Comparison of ENCODE assay signal across 8 mouse cellular contexts in genomic region chr2:26482824-26483223, GRCm38 (mm10). TPM values are rescaled to one million over a fixed set of nuclear protein-coding genes. Genes with fewer than 3 reads are reported as not detected.
DNase-seq lines count a peak whose midpoint lies in the region; ATAC-seq lines count a peak whose summit lies in the region.

No protein-coding gene starts in this region.

- H3K9ac ChIP-seq in heart, embryonic 16.5 days (ENCODE audit: low read length) = no peak overlapping the region
- H3K9ac ChIP-seq in hindbrain, embryonic 16.5 days (ENCODE audit: low read depth, low read length) = peak overlapping the region; percentile 28; the same call in 1 of the 2 replicates
- H3K9ac ChIP-seq in midbrain, embryonic 14.5 days (replicated peaks; ENCODE audit: low read length) = no peak overlapping the region

- H3K4me3 ChIP-seq in heart, embryonic 16.5 days (ENCODE audit: low read length) = no peak overlapping the region
- no peak overlapping the region for H3K4me3 ChIP-seq in brown adipose tissue, adult 24 weeks (ENCODE audit: insufficient read depth, low read depth, low read length)
- no peak overlapping the region for H3K4me3 ChIP-seq in hindbrain, embryonic 16.5 days (ENCODE audit: low read length)
- H3K4me3 ChIP-seq in midbrain, embryonic 14.5 days (replicated peaks; ENCODE audit: low read depth, low read length) = no peak overlapping the region

- DNase-seq in heart, adult 9 months (ENCODE audit: low spot score in 2 of 2) = no peak
- DNase-seq in midbrain, embryonic 14.5 days = no peak
- no peak for DNase-seq in frontal cortex, postnatal 14 days (ENCODE audit: low spot score in 2 of 2)
- no peak for DNase-seq in layer of hippocampus, adult 11-12 months (ENCODE audit: low spot score)

- H3K4me1 ChIP-seq in heart, embryonic 16.5 days (ENCODE audit: control insufficient read depth, insufficient read depth, low read length) = peaks cover 23% of the 10 kb centered on the region
- peaks cover 34% of the 10 kb centered on the region for H3K4me1 ChIP-seq in brown adipose tissue, adult 24 weeks (ENCODE audit: control insufficient read depth, insufficient read depth, insufficient read length, low read length)
- peaks cover 59% of the 10 kb centered on the region for H3K4me1 ChIP-seq in hindbrain, embryonic 16.5 days (ENCODE audit: control insufficient read depth, insufficient read depth, low read depth, low read length)
- peaks cover 60% of the 10 kb centered on the region for H3K4me1 ChIP-seq in midbrain, embryonic 14.5 days (ENCODE audit: control insufficient read depth, insufficient read depth, low read length)

- H3K9me3 ChIP-seq in heart, embryonic 16.5 days (replicated peaks; ENCODE audit: control insufficient read depth, low read length) = no peaks in the 10 kb centered on the region
- H3K9me3 ChIP-seq in hindbrain, embryonic 16.5 days (ENCODE audit: control insufficient read depth, low read length) = no peaks in the 10 kb centered on the region
- no peaks in the 10 kb centered on the region for H3K9me3 ChIP-seq in midbrain, embryonic 14.5 days (ENCODE audit: control insufficient read depth, low read length)

- 87% methylated on average over 3 of the region's 3 CpGs for WGBS in heart, embryonic 16.5 days
- 93% methylated on average over 3 of the region's 3 CpGs for WGBS in hindbrain, embryonic 16.5 days
- WGBS in midbrain, embryonic 14.5 days = 99% methylated on average over 3 of the region's 3 CpGs

- H3K36me3 ChIP-seq in heart, embryonic 16.5 days (ENCODE audit: control insufficient read depth, insufficient read depth) = peaks cover 27% of the 10 kb centered on the region
- H3K36me3 ChIP-seq in hindbrain, embryonic 16.5 days (ENCODE audit: control insufficient read depth, insufficient read depth, low read length) = 0 out of 2 replicates have a peak, but pooled peaks cover 2% of the 10 kb centered on the region
- H3K36me3 ChIP-seq in midbrain, embryonic 14.5 days (ENCODE audit: control insufficient read depth, insufficient read depth, low read length) = peaks cover 50% of the 10 kb centered on the region

- H3K27me3 ChIP-seq in heart, embryonic 16.5 days (ENCODE audit: control insufficient read depth, insufficient read depth, low read length) = no peaks in the 10 kb centered on the region
- no peaks in the 10 kb centered on the region for H3K27me3 ChIP-seq in hindbrain, embryonic 16.5 days (replicated peaks; ENCODE audit: control insufficient read depth, insufficient read depth, low read length)
- H3K27me3 ChIP-seq in midbrain, embryonic 14.5 days (ENCODE audit: control insufficient read depth, insufficient read depth, low read length) = no peaks in the 10 kb centered on the region

- H3K4me2 ChIP-seq in heart, embryonic 16.5 days (ENCODE audit: low read depth, low read length) = no peak overlapping the region
- H3K4me2 ChIP-seq in hindbrain, embryonic 16.5 days (ENCODE audit: low read length) = no peak overlapping the region
- no peak overlapping the region for H3K4me2 ChIP-seq in midbrain, embryonic 14.5 days (ENCODE audit: low read length)

- no peak for ATAC-seq in heart, embryonic 16.5 days (replicated peaks; ENCODE audit: extremely low read depth, insufficient read depth, low FRiP score)
- ATAC-seq in hindbrain, embryonic 16.5 days = no peak
- no peak for ATAC-seq in midbrain, embryonic 14.5 days (ENCODE audit: low FRiP score, low TSS enrichment)
- no peak for ATAC-seq in activated CD4-positive, CD25-positive, alpha-beta regulatory T cell, adult 4 months

- 0 out of 2 replicates have a peak overlapping the region, but pooled peaks have one; percentile 12 for H3K27ac ChIP-seq in heart, embryonic 16.5 days (ENCODE audit: low read length)
- H3K27ac ChIP-seq in brown adipose tissue, adult 24 weeks (replicated peaks; ENCODE audit: low read depth, low read length) = peak overlapping the region; percentile 65
- peak overlapping the region; percentile 50; the same call in 1 of the 2 replicates for H3K27ac ChIP-seq in hindbrain, embryonic 16.5 days (ENCODE audit: low read depth, low read length)
- H3K27ac ChIP-seq in midbrain, embryonic 14.5 days (replicated peaks; ENCODE audit: low read depth, low read length) = peak overlapping the region; percentile 55; the same call in 1 of the 2 replicates

RNA-seq across cellular contexts. Expression of gene Notch1, which starts 33.6 kb away (rescaled TPM):
- polyA plus RNA-seq in heart, embryonic 16.5 days (2015; fragmentation: Nextera tagmentation; extraction: Ambion mirVana) = 17.9 and 21.8 TPM in 2 replicates
- 5.6 and 8.9 TPM in 2 replicates for polyA plus RNA-seq in brown adipose tissue, adult 24 weeks (2012; ENCODE audit: insufficient read depth, insufficient read length, missing spikeins)
- 13.3 and 15.1 TPM in 2 replicates for polyA plus RNA-seq in hindbrain, embryonic 16.5 days (2015; fragmentation: Nextera tagmentation; extraction: Ambion mirVana)
- 22.0 and 33.9 TPM in 2 replicates for polyA plus RNA-seq in midbrain, embryonic 14.5 days (2014; fragmentation: Nextera tagmentation; extraction: Ambion mirVana)
- polyA plus RNA-seq in activated CD4-positive, CD25-positive, alpha-beta regulatory T cell, adult 4 months (2017; shearing (Covaris generic)) = 10 to 100 TPM; 22.2 to 28.7 TPM

RNA-seq across cellular contexts. Expression of gene Sec16a, which starts 37.8 kb away (rescaled TPM):
- 14.5 and 14.8 TPM in 2 replicates for polyA plus RNA-seq in heart, embryonic 16.5 days (2015; fragmentation: Nextera tagmentation; extraction: Ambion mirVana)
- 21.0 and 21.6 TPM in 2 replicates for polyA plus RNA-seq in brown adipose tissue, adult 24 weeks (2012; ENCODE audit: insufficient read depth, insufficient read length, missing spikeins)
- polyA plus RNA-seq in hindbrain, embryonic 16.5 days (2015; fragmentation: Nextera tagmentation; extraction: Ambion mirVana) = 15.4 and 19.3 TPM in 2 replicates
- 24.3 and 32.4 TPM in 2 replicates for polyA plus RNA-seq in midbrain, embryonic 14.5 days (2014; fragmentation: Nextera tagmentation; extraction: Ambion mirVana)
- 10 to 100 TPM; 22.4 to 23.9 TPM for polyA plus RNA-seq in activated CD4-positive, CD25-positive, alpha-beta regulatory T cell, adult 4 months (2017; shearing (Covaris generic))

Comparison
In these comparisons a context has a peak if more than half of its experiments do, and no peak if none do; other contexts are left out.
1. H3K27ac ChIP-seq: peak in every context shown above with its lines; median percentile 65 in brown adipose tissue, adult 24 weeks; 55 in midbrain, embryonic 14.5 days; 50 in hindbrain, embryonic 16.5 days; 12 in heart, embryonic 16.5 days.